Mouse (Mus musculus) C2C12 (cell line): ENCODE measurements around the gene Fryl. TPM values are rescaled to one million over a fixed set of nuclear protein-coding genes. Genes with fewer than 3 reads are reported as not detected.

Source experiments
- H3K27me3 ChIP-seq: one replicate; pipeline ENCODE4 v1.6.1; 2011; ENCODE audit not compliant: control insufficient read depth, insufficient read depth, insufficient read length
- H3K36me3 ChIP-seq: one replicate; pipeline ENCODE4 v1.6.1; 2011; ENCODE audit not compliant: control insufficient read depth, insufficient read depth
- H3K4me3 ChIP-seq: one replicate; pipeline ENCODE4 v1.5.1; 2011; ENCODE audit warnings: mild to moderate bottlenecking, control low read depth; ENCODE audit not compliant: poor library complexity, insufficient read depth, severe bottlenecking
- H3K79me2 ChIP-seq: one replicate; pipeline ENCODE4 v1.6.1; 2011; ENCODE audit not compliant: control insufficient read depth, insufficient read depth
- H3K79me3 ChIP-seq: one replicate; pipeline ENCODE4 v1.6.1; 2011; ENCODE audit warnings: low read depth, control low read depth
- H3ac ChIP-seq: one replicate; pipeline ENCODE3; 2011; ENCODE audit warnings: low read depth; ENCODE audit not compliant: control insufficient read depth, insufficient read length
- CEBPB ChIP-seq: IDR thresholded peaks from one replicate; pipeline ENCODE4 v1.6.1; 2011; ENCODE audit warnings: low read depth, mild to moderate bottlenecking, control low read depth, moderate library complexity
- CTCF ChIP-seq: IDR thresholded peaks from one replicate; pipeline ENCODE4 v1.5.1; 2011; ENCODE audit not compliant: control insufficient read depth, insufficient read depth, insufficient read length
- FOSL1 ChIP-seq: IDR thresholded peaks from one replicate; pipeline ENCODE4 v1.8.0; 2011; ENCODE audit warnings: mild to moderate bottlenecking, low read length; ENCODE audit not compliant: poor library complexity, insufficient read depth, severe bottlenecking
- MAX ChIP-seq: IDR thresholded peaks from one replicate; pipeline ENCODE4 v1.6.1; 2011; ENCODE audit warnings: mild to moderate bottlenecking, control low read depth
- MYOD1 ChIP-seq: IDR thresholded peaks from one replicate; pipeline ENCODE4 v1.6.1; 2011; ENCODE audit warnings: low read depth; ENCODE audit not compliant: control insufficient read depth, insufficient read length
- MYOG ChIP-seq: IDR thresholded peaks from one replicate; pipeline ENCODE4 v1.6.1; 2011; ENCODE audit not compliant: control insufficient read depth, insufficient read length; ENCODE audit errors: extremely low read depth
- USF1 ChIP-seq: IDR thresholded peaks from one replicate; pipeline ENCODE4 v1.6.1; 2011; ENCODE audit warnings: low read depth, mild to moderate bottlenecking, control low read depth, moderate library complexity
- polyA plus RNA-seq: library from polyadenylated mRNA; unstranded; fragments of >200 nt; fragmentation: generic; extraction: Trizol; gene quantifications from one replicate; pipeline ENCODE4 v1.2.1, GENCODE M21; 2012; ENCODE audit warnings: missing spikeins

Gene Fryl
- polyA plus RNA-seq, 1 experiment = 13.2 TPM

- H3K27me3 ChIP-seq = no peaks in the 10 kb centered on the region
- no peaks in the 10 kb centered on the region for H3K79me3 ChIP-seq
- H3K36me3 ChIP-seq = no peaks in the 10 kb centered on the region
- no peaks in the 10 kb centered on the region for H3K79me2 ChIP-seq
- no peak overlapping the region for H3ac ChIP-seq
- no peak for TF ChIP-seq CEBPB
- TF ChIP-seq FOSL1 = no peak
- TF ChIP-seq MYOD1 = no peak
- TF ChIP-seq USF1 = no peak
- no peak for TF ChIP-seq MYOG
- TF ChIP-seq CTCF = no peak
- no peak for TF ChIP-seq MAX
- H3K4me3 ChIP-seq = no peak overlapping the region
Measured at GRCm38 (mm10) chr5:73103657-73104056, 152.8 kb downstream of the Fryl start.

- Histone ChIP-seq H3K79me2 (no peaks in the 10 kb centered on the region), H3K4me3 (no peak overlapping the region), H3K79me3 (no peaks in the 10 kb centered on the region), H3K36me3 (peaks cover 7% of the 10 kb centered on the region), H3K27me3 (no peaks in the 10 kb centered on the region), H3ac (no peak overlapping the region)
- TF ChIP-seq MYOD1 = no peak
- TF ChIP-seq MYOG = no peak
- no peak for TF ChIP-seq USF1
- TF ChIP-seq CTCF = no peak
- TF ChIP-seq MAX = no peak
- no peak for TF ChIP-seq FOSL1
Measured at GRCm38 (mm10) chr5:73102342-73102989, 154.0 kb downstream of the Fryl start.

- H3ac ChIP-seq = no peak overlapping the region
- no peaks in the 10 kb centered on the region for H3K79me3 ChIP-seq
- no peaks in the 10 kb centered on the region for H3K79me2 ChIP-seq
- H3K36me3 ChIP-seq = peaks cover 28% of the 10 kb centered on the region
- no peak overlapping the region for H3K4me3 ChIP-seq
- TF ChIP-seq MYOG (no peak), MAX (no peak), USF1 (no peak), CTCF (no peak), FOSL1 (no peak), MYOD1 (no peak), CEBPB (no peak)
- no peaks in the 10 kb centered on the region for H3K27me3 ChIP-seq
Measured at GRCm38 (mm10) chr5:73092236-73092635, 164.2 kb downstream of the Fryl start.

GRCm38 (mm10) chr5:73089158-73089557 lies 167.3 kb downstream of the Fryl start:
- Histone ChIP-seq H3K36me3 (peaks cover 10% of the 10 kb centered on the region), H3K79me2 (no peaks in the 10 kb centered on the region), H3K4me3 (no peak overlapping the region), H3ac (no peak overlapping the region), H3K27me3 (no peaks in the 10 kb centered on the region), H3K79me3 (no peaks in the 10 kb centered on the region)
- no peak for TF ChIP-seq CTCF
- no peak for TF ChIP-seq FOSL1
- no peak for TF ChIP-seq USF1
- no peak for TF ChIP-seq MAX
- TF ChIP-seq MYOG = no peak
- TF ChIP-seq CEBPB = no peak
- TF ChIP-seq MYOD1 = no peak

- TF ChIP-seq MYOG = no peak
- TF ChIP-seq USF1 = no peak
- TF ChIP-seq FOSL1 = no peak
- TF ChIP-seq MAX = no peak
- TF ChIP-seq CEBPB = no peak
- TF ChIP-seq CTCF = no peak
- no peak for TF ChIP-seq MYOD1
- Histone ChIP-seq H3K4me3 (no peak overlapping the region), H3K36me3 (peaks cover 13% of the 10 kb centered on the region), H3ac (no peak overlapping the region), H3K79me2 (no peaks in the 10 kb centered on the region), H3K27me3 (no peaks in the 10 kb centered on the region), H3K79me3 (no peaks in the 10 kb centered on the region)
Measured at GRCm38 (mm10) chr5:73081496-73081895, 174.9 kb downstream of the Fryl start.

- TF ChIP-seq USF1 (no peak), CEBPB (no peak), MAX (no peak), CTCF (no peak), FOSL1 (no peak), MYOG (no peak)
- no peaks in the 10 kb centered on the region for H3K27me3 ChIP-seq
- H3K79me3 ChIP-seq = no peaks in the 10 kb centered on the region
- no peak overlapping the region for H3K4me3 ChIP-seq
- H3K79me2 ChIP-seq = no peaks in the 10 kb centered on the region
- no peak overlapping the region for H3ac ChIP-seq
- H3K36me3 ChIP-seq = peaks cover 13% of the 10 kb centered on the region
Measured at GRCm38 (mm10) chr5:73079801-73080200, 176.6 kb downstream of the Fryl start.
